Mouse (Mus musculus) CH12.LX (cell line): ENCODE measurements at regions not wholly inside any gene's neighbourhood (a gene's known extent, or its start where the extent isn't known, plus 50 kb on each side); places are given as distances from the start of the nearest gene placed in this dataset.

Experiments
- DNase-seq: peaks from one replicate; pipeline ENCODE4 v3.0.0-alpha.2; 2013; ENCODE audit errors: extremely low read depth
- H3K27ac ChIP-seq: 2 replicates; pipeline ENCODE4 v1.5.1; 2012; ENCODE audit warnings: low read depth, mild to moderate bottlenecking, control low read depth, moderate library complexity; ENCODE audit not compliant: insufficient read depth
- H3K27me3 ChIP-seq: replicated peaks from 2 replicates; pipeline ENCODE3; 2012; ENCODE audit warnings: inconsistent platforms
- H3K36me3 ChIP-seq, 2 experiments: replicated peaks in 1 of 2; 2 replicates each; pipeline versions ENCODE3 to v1.6.1; 2012; ENCODE audit warnings: inconsistent platforms in 1 of 2, low read length in 1 of 2, mild to moderate bottlenecking in 1 of 2, mixed read lengths in 1 of 2, moderate library complexity in 1 of 2; ENCODE audit not compliant: control insufficient read depth in 1 of 2, insufficient read depth in 1 of 2
- H3K4me1 ChIP-seq, 2 experiments: 2 replicates each; pipeline ENCODE4 v1.6.1; 2012; ENCODE audit warnings: inconsistent platforms in 1 of 2, moderate library complexity in 1 of 2; ENCODE audit not compliant: insufficient read depth in 2 of 2, control insufficient read depth in 1 of 2
- H3K4me2 ChIP-seq: 2 replicates; pipeline ENCODE4 v1.6.1; 2012; ENCODE audit warnings: low read depth, mild to moderate bottlenecking, control low read depth; ENCODE audit not compliant: poor library complexity, insufficient read depth, severe bottlenecking
- H3K4me3 ChIP-seq, 3 experiments: fragments of 150-350 bp in 1 of 3; sonication (generic) in 1 of 3; replicated peaks in 1 of 3; 2 replicates each; pipeline versions ENCODE3 to v1.5.1; 2011 to 2012; ENCODE audit warnings: low read depth in 2 of 3, low read length in 2 of 3, mild to moderate bottlenecking in 2 of 3, moderate library complexity in 2 of 3, control low read depth in 1 of 3, improper control_type of control experiment in 1 of 3, inconsistent platforms in 1 of 3, mixed read lengths in 1 of 3; ENCODE audit not compliant: poor library complexity in 1 of 3
- H3K79me2 ChIP-seq: replicated peaks from 2 replicates; pipeline ENCODE4 v1.6.1; 2012; ENCODE audit warnings: mild to moderate bottlenecking, moderate library complexity; ENCODE audit not compliant: control insufficient read depth, poor library complexity, insufficient read depth, severe bottlenecking; ENCODE audit errors: extremely low read depth
- H3K9ac ChIP-seq: 2 replicates; pipeline ENCODE4 v1.6.1; 2012; ENCODE audit warnings: low read depth, mild to moderate bottlenecking, control low read depth, moderate library complexity; ENCODE audit not compliant: insufficient read depth
- H3K9me3 ChIP-seq: replicated peaks from 2 replicates; pipeline ENCODE3; 2012; ENCODE audit warnings: low read length, inconsistent platforms, mixed read lengths
- BHLHE40 ChIP-seq: IDR thresholded peaks from 2 replicates; pipeline ENCODE4 v1.6.1; 2011; ENCODE audit warnings: mild to moderate bottlenecking, low read depth, low read length, improper control_type of control experiment
- CHD2 ChIP-seq: IDR thresholded peaks from 2 replicates; pipeline ENCODE4 v1.6.1; 2011; ENCODE audit warnings: low read length, improper control_type of control experiment
- CTCF ChIP-seq, 2 experiments: IDR thresholded peaks in 1 of 2; conservative IDR thresholded peaks in 1 of 2; 2 replicates each; pipeline ENCODE4 v1.5.1; 2011 to 2012; ENCODE audit warnings: low read depth in 2 of 2, low read length in 2 of 2, improper control_type of control experiment in 1 of 2, inconsistent platforms in 1 of 2, mild to moderate bottlenecking in 1 of 2, moderate library complexity in 1 of 2
- E2F4 ChIP-seq: IDR thresholded peaks from 2 replicates; pipeline ENCODE4 v1.6.1; 2011; ENCODE audit warnings: low read depth, low read length, improper control_type of control experiment; ENCODE audit not compliant: insufficient replicate concordance
- JUND ChIP-seq: conservative IDR thresholded peaks from 2 replicates; pipeline ENCODE4 v1.6.1; 2011; ENCODE audit warnings: low read depth, low read length, improper control_type of control experiment
- MAX ChIP-seq: IDR thresholded peaks from 2 replicates; pipeline ENCODE4 v1.6.1; 2011; ENCODE audit warnings: low read length, improper control_type of control experiment
- PAX5 ChIP-seq: IDR thresholded peaks from 2 replicates; pipeline ENCODE4 v1.6.1; 2012; ENCODE audit warnings: low read length, inconsistent platforms, mixed read lengths
- POLR2A ChIP-seq: IDR thresholded peaks from 2 replicates; pipeline ENCODE4 v1.6.1; 2011; ENCODE audit warnings: low read depth, mild to moderate bottlenecking, improper control_type of control experiment, low read length
- POLR2AphosphoS2 ChIP-seq: IDR thresholded peaks from 2 replicates; pipeline ENCODE4 v1.6.1; 2011; ENCODE audit warnings: low read depth, low read length, improper control_type of control experiment
- RAD21 ChIP-seq: IDR thresholded peaks from 2 replicates; pipeline ENCODE4 v1.6.1; 2011; ENCODE audit warnings: low read depth, mild to moderate bottlenecking, low read length, improper control_type of control experiment, moderate library complexity
- SMC3 ChIP-seq: IDR thresholded peaks from 2 replicates; pipeline ENCODE4 v1.6.1; 2011; ENCODE audit warnings: low read depth, low read length, improper control_type of control experiment
- TBP ChIP-seq: conservative IDR thresholded peaks from 2 replicates; pipeline ENCODE4 v1.6.1; 2011; ENCODE audit warnings: low read depth, low read length, improper control_type of control experiment
- USF1 ChIP-seq: IDR thresholded peaks from 2 replicates; pipeline ENCODE4 v1.6.1; 2014; ENCODE audit warnings: low read depth, mild to moderate bottlenecking, inconsistent platforms, low read length, improper control_type of control experiment
- ZMIZ1 ChIP-seq: IDR thresholded peaks from 2 replicates; pipeline ENCODE4 v1.6.1; 2012; ENCODE audit warnings: low read depth, mild to moderate bottlenecking, inconsistent platforms, low read length, improper control_type of control experiment
- ZNF384 ChIP-seq: IDR thresholded peaks from 2 replicates; pipeline ENCODE4 v1.6.1; 2012; ENCODE audit warnings: low read depth, low read length, improper control_type of control experiment, inconsistent platforms
- dilution Hi-C: fragments of 300-500 bp; cut with MboI; formaldehyde crosslinking; loops from 2 replicates; pipeline ENCODE4 v1.14.3; 2020; ENCODE audit warnings: low sequenced_read_pairs; ENCODE audit not compliant: extremely low pct_unique_long_range_greater_than_20kb, extremely low pct_ligation_motif_present
- in situ Hi-C: fragments of 300-500 bp; cut with MboI; formaldehyde crosslinking; loops from 3 replicates; pipeline ENCODE4 v1.14.3; 2019; ENCODE audit warnings: low sequenced_read_pairs, low pct_ligation_motif_present, low pct_unique_long_range_greater_than_20kb, mixed read lengths

DNA sequence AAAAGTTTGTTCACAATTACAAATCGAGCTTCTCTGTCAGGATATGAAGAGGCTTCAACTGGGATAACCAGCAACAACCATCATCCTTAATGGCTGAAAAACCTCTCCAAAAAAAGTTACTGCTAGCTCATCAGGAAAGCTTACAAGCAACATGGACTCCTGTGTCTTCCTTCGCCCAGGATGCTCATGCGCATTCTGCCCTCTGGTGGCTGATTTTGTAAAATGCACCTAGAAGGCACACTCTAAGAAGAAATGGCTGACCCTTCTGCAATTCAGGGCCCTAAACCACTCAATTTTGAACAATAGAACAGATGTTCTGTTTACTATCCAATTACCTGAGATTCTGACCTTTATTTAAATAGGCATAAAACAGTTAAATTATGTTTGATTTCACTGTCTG is 115.0 kb upstream of the Fam204a start:
- Histone ChIP-seq H3K79me2 (no peaks in the 10 kb centered on the region), H3K27ac (no peak overlapping the region), H3K27me3 (no peaks in the 10 kb centered on the region), H3K4me3 (no peak overlapping the region), H3K9ac (no peak overlapping the region), H3K4me2 (no peak overlapping the region), H3K9me3 (no peaks in the 10 kb centered on the region), H3K36me3 (no peaks in the 10 kb centered on the region), H3K4me1 (peaks cover 0 to 6% of the 10 kb centered on the region in 2 experiments; a peak in 2 of 4 replicates)
- peak; percentile 83 for DNase-seq
- in situ Hi-C loops = loop anchor here (25.0 kb wide), 1 partner anchor 904 kb away; no protein-coding TSS in a partner anchor
- dilution Hi-C loops = no loop called here
- peak; percentile 73 for TF ChIP-seq RAD21
- no peak for TF ChIP-seq BHLHE40
- no peak for TF ChIP-seq MAX
- TF ChIP-seq SMC3 = peak; percentile 63
- TF ChIP-seq USF1 = no peak
- peak; percentile 81 to 84 for TF ChIP-seq CTCF (conservative IDR thresholded peaks at IDR 0.05 in 1 of 2, IDR thresholded peaks at IDR 0.05 in 1 of 2; ENCODE audit: low read depth in 2 of 2, low read length in 2 of 2)

DNA sequence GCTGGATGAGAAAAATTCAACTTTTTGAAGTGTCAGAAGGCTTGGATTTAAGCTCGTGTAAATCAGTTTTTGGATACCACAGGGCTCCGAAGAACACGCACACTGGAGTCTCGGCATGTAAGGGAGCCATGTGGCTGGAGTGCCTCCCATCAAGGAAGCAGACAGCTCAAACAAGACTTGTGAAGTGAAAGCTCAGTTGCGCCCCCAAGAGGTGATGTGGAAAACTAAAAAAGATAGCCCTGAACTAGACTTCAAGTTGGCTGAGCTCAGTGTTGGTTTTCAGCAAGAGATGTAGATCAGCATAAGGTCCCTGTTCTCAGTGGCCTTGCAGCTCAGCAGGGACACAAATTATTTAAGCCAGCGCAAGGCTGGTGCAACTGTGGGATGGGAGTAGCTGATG is 113.7 kb upstream of the Fam204a start:
- TF ChIP-seq CHD2 (no peak), POLR2A (no peak), CTCF (conservative IDR thresholded peaks at IDR 0.05 in 1 of 2, IDR thresholded peaks at IDR 0.05 in 1 of 2; ENCODE audit: low read depth in 2 of 2, low read length in 2 of 2) (peak; percentile 18 to 47; a peak in 2 of 4 replicates)
- Histone ChIP-seq H3K27me3 (no peaks in the 10 kb centered on the region), H3K9ac (no peak overlapping the region), H3K4me2 (no peak overlapping the region), H3K36me3 (no peaks in the 10 kb centered on the region), H3K4me3 (no peak overlapping the region), H3K4me1 (peaks cover 0 to 6% of the 10 kb centered on the region in 2 experiments; a peak in 2 of 4 replicates), H3K79me2 (no peaks in the 10 kb centered on the region), H3K27ac (no peak overlapping the region), H3K9me3 (no peaks in the 10 kb centered on the region)
- in situ Hi-C loops = loop anchor here (25.0 kb wide), 1 partner anchor 903 kb away; no protein-coding TSS in a partner anchor
- dilution Hi-C loops = no loop called here
- peak; percentile 49 for DNase-seq

DNA sequence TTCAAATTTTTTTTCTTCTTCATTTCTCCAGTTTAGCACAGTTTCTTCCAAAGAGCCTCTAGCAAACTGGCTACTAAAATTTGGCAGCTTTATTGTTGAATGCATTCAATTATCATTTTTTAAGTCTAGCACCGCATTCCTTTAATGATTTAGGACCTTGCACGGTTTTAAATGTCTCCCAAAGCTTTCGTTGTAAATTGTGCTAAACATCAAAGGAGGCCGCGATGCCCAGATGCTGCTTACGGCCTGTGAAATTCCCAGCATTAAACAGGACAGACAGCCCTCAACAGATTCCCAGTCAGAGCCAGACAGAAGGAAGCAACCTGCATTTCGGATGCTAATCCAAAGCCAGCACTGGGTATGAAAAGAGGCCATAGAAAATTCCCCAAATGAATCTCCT is 108.0 kb upstream of the Fam204a start:
- Histone ChIP-seq H3K4me1 (no peaks in the 10 kb centered on the region), H3K79me2 (no peaks in the 10 kb centered on the region), H3K9me3 (no peaks in the 10 kb centered on the region), H3K9ac (no peak overlapping the region), H3K4me3 (no peak overlapping the region), H3K36me3 (no peaks in the 10 kb centered on the region), H3K27me3 (no peaks in the 10 kb centered on the region), H3K27ac (no peak overlapping the region), H3K4me2 (no peak overlapping the region)
- DNase-seq = no peak
- dilution Hi-C loops (no loop called here), in situ Hi-C loops (loop anchor here (25.0 kb wide), 1 partner anchor 897 kb away; no protein-coding TSS in a partner anchor)
- TF ChIP-seq ZMIZ1 (no peak), PAX5 (no peak), POLR2AphosphoS2 (no peak), JUND (no peak), TBP (no peak), USF1 (no peak), ZNF384 (no peak), E2F4 (no peak)
